Mouse (Mus musculus) heart, adult 8-10 months (tissue): ENCODE measurements around the gene Tat. TPM values are rescaled to one million over a fixed set of nuclear protein-coding genes. Genes with fewer than 3 reads are reported as not detected.

Experiments used
- DNase-seq: peaks from one replicate; pipeline ENCODE4 v3.0.0; 2022; ENCODE audit warnings: low spot score
- total RNA-seq, 4 experiments: library from RNA; stranded (reverse); gene quantifications; 2 replicates each; pipeline ENCODE4 v1.2.4; 2022

Gene Tat
- total RNA-seq, result 1 to 10 TPM in 1 of 4 experiments, under 1 TPM in 3; 0.14 to 2.0 (median 0.41) TPM

DNA sequence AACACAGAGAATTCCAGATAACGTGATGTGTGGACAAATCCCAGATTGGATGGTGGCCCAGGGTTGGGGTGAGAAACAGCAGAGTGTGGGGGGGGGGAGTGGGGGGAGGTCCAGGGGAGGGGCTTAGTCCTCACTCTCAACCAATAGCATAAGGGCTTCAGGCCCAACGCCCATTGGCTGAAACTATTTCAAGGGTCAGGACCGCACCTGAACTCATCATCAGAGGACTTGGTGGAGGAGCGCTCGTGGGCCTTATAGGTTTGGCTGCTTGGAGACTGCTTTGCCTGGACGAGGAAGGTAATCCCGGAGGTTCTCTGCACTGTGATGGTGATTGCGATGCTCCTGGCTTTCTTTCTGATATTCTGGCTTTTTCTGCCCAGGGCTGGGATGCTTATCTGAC, at the start of gene Tat:
Gene Tat (plus strand): TSS at position 214 of the 400 bp plus-strand sequence.
- DNase-seq, result no peak

DNA sequence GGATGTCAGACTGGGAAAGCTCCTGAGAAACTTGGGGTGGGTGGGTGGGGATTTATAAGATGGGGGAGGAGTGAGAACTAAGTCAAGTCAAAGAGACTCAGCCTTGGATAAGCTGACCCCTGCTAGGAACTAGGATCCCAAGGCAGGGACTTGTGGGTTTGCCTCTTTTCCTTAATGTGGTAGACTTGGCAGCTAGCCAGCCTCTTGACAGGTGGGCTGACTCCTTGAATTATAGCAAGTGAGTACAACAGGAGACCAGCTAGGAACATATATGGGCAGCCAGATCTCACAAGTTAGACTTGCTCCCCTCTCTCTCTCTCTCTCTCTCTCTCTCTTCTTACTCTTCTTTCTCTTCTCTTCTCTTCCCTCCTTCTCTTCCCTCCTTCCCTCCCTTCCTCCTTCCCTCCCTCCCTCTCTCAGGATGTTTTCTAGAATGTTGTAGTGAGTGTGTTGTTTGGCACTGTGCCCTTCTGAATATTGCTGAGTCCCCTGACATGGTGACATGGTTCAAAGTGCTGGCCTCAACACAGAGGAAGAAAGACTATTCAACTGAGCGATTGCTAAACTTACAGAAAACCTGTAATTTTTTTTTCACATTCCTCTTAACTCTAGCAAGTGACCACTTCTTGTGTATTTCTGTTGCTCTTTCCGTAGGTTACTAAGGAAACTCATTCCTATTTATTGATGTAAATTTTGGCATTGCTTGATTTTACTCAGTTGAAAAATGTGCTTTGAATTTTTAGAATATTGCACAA, 48.5 kb upstream of the Tat start:
- DNase-seq, result no peak

DNA sequence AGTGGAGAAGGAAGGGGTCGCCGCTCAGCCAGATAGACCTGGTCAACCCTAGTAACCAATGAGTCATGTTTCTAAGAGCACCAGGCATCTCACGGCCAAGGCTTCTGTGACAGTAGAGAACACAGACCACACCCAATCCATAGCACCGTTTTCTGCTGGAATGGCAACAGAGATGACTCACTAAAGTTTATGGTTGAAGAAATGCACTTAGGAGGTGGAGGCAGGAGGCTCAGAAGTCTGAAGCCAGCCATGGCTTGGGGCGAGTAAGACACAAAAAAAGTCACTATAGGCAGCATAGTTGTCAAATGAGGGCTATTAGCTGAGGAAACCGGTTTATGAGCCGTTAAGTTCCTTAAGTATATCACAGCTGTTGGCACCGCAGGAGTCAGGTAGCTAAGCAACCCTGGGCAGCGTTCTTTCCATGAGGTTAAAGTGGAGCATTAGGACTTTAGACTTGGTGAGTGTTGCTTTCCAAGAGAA, 45.0 kb upstream of the Tat start:
- no peak for DNase-seq

DNA sequence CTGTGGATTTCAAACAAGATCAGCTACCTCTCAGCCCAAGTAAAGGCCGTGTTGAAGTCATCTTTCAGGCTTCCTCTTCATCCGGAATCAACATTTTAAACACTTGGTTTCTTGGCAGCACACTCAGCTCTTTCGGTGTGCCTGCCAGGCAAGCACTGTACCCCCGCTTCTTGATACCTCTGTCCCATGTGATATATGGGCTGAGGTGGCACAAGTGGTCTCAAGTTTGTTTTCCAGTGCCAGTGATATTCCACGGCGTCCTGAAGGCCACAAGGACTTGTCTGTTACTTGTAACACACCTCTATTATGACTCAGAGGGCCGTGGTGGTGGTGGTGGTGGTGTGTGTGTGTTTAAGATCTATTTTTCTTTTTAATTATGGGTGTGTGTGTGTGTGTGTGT, 44.5 kb upstream of the Tat start:
- no peak for DNase-seq

DNA sequence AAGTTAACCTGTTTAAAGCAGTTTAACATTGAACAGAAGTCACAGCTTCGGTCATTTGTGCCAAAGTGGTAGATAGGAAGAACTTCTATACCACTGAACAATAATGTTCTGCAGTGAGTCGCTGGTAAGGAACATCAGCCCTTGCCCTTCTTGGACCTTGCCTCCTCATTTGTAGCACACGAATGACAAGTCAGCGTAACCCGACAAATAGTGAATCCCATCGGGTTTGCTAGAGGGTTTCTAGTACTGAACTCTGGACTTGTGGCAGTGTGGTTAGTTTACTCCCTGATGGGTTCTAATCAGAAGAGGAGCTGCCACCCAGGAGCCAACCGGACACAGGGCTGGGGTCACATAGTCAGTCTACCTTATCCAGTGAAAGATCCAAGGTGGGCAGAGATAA, 44.0 kb upstream of the Tat start:
- DNase-seq, result no peak

DNA sequence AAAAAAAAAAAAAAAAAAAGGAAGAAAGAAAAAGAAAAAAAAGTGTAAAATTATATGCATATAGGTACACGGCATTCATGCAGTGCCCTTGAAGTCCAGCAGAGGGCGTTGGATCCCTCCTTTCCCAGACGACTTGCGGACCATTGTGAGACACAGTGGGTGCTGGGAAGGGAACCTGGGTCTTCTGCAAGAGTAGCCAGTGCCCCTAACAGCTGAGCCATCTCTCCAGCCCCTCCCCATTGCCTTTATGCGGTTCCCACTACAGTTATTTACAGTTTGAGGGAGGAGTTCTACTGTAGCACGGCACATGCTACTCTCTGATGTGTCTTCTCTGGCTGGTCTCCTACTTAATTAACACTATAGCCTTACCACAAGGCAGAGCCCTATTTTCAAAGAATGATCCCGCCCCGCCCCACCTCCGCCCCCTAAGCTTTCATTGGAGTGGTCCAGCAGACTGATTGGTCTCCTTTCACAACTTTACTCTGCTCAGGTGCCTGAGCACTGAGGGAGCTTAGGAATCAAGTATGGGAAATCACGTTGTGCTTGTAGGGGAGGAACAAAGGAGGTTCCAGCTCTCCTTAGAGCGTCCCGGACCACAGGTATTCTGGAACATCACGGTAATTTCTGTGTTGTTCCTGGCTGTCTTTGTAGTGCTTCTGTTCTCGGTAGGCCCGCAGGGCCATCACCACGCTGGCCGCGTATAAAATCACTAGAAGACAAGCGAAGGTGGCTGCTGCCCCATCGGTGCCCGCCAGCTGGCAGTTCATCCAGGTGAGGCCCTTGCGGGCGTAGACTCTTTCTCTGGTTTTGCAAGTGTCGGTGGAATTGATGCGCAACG, 42.6 kb upstream of the Tat start:
- DNase-seq, result no peak

DNA sequence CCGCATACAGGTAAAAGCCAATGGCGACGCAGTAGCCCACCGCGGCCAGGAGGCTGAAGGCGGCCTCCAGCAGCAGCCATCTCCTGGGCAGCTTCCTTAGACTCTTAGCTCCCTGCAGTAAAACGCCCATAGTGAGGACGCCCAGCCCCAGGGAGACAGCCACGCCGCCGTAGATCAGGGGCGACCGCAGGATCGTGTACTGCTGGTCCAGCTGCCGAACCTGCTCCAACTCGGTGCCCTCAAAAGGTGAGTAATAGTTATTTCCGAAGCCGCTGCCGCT, 42.0 kb upstream of the Tat start:
- no peak for DNase-seq

DNA sequence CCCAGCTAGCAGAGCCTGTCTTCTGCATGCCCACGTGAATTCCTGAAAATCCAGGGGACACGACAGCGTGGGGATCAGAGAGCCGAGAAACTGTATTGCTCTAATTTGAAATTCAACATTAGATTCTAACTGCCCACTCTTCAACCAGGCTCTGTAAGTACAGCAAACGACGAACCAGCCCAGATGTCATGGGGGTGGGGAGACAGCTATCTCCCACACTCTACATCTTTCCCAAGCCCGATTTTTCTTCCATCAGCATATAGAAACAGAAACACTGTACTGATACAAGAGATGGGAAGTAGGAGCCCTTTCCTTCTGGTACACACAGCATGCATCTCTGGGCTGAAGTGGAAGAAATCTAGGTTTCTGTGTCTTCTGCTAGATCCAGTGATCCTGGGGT, 38.1 kb upstream of the Tat start:
- no peak for DNase-seq

DNA sequence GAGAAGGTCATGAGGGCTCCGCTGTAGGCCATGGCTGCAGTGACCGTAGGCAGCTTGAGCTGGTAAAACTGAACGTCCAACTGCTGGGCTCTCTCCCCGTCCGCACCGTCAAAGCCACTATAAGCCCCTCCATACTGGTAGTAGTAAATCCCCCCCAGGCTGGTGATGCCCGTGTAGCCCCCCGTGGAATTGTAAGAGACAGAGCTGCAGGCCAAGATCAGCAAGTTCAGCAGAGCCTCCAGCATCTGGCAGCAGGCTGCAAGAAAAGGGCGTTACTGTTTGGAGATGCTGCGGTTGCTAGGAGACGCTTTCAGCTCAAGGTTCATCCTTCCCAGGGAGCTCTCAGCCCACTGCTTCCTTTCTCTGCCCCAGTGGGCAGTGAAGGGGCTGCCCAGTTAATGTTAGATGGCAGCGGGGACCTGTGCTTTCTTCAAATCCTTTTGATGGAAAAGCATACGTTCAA, 35.7 kb upstream of the Tat start:
- DNase-seq, result no peak

DNA sequence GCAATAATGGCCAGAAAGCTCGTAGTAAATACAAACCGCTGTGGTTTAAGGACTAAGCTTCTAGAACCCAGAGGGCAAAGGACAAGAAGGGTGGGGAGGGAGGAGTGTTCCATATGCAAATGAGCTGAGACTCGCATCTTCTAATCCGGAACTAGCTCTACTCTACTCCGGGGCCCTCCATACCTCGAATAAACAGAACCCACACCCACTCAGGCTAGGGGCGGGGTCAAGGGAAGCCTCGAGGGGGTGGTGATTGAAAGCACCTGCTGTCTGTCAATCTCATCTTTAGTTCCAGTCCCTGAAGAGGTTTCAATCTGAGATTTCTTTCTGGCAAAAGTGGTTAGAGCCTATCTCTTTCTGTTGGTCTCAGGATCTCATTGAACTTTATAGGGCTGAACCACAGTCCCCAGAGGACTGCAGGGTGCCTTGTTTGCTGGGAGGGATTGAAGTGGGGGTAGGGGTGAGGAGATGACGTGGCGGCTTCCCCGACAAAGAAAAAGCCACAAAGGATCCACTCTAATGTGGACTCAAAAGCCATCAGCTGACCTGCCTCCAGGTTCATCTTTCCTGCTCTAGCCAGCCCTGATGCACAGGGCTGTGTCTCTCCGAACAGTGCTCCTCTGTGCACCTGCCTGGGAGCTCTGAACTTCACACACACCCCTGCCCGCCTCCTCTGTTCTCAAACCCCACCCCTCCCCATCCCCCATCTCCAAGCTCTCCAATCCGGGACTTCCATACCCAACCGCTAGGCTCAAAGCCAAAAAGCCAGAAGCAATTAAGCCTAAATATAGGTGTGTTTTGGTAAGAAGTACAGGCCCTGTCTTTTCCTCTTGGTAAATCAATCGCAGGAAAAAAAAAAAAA, 32.8 kb upstream of the Tat start:
- DNase-seq, result no peak

DNA sequence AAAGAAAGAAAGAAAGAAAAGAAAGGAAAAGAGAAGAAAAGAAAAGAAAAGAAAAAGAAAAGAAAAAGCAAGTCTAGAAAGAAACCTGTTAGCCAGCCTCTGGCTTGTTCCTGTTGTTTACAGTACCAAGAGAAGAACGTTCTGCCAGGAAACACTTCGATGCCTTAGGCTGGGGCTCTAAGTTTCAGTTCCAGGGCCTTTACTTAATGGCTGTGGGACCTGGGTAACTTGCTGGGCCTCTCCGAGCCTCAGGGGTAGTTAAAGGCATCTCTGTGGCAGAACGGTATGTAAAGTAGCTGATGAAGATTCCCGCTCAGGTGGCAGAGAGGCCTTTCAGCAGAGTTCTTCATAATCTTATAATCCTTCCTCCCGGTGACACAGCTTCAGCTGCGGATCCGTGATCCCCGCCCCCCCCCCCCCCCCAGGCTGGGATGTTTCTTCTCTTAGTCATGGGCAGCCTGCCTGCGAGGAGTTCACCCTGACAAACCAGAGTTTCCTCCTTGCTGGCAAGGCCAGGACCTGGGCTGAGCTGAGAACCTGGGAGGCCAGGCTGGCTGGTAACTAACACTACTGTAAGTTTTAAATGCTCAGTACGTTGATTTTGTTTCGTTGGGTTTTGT, 32.1 kb upstream of the Tat start:
- no peak for DNase-seq

DNA sequence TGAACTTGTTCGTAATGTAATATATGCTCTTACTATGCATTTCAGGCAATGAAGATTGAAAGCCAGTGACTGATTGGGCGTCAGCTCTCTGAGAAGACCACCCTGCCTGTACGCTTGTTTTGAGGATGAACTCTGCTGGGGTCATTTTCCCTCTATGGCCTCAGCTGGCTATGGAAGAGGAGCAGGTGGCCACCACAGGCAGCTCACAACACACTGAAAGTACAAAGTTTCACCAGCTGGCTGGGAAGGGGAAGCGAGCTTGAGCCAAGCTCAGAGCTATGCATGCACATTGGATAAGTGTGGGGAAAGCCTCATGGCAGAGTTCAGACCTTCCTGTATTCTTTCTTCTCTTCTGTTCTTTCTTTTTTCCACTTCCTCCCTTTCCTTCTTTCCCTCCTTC, 31.1 kb upstream of the Tat start:
- DNase-seq, result no peak

DNA sequence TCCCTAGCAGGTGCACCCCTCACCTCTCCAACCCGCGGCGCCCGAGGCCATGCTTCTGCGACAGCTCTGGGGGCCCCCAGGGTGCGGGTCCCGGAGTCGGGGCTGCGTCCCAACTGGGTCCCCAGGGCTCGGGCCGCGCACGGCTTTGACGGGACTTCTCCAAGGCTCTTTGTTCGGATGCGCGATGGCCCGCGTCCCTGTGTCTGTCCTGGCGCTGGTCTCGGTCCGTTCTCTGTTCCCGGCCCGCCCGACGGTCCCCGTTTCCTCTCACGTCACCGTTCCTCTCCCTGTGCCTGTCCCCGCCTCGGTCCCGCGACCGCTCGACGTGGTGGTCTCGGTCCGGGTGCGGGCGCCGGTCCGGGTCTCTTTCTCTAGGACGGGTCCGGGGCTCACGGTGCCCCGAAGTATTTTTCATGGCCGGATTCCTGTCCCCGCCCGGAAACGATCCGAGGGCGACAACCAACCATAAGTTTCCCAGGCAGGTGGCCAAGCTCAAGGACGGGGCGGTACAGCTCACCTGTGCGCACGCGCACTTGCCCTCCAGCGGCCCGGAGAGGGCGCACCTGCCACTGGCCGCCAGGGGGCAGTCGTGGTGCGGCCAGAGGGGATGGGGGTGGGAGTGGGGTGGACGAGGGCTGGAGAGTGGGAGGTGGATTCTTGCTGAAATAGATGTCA, 28.4 kb upstream of the Tat start, which contains the start of gene Marveld3:
Gene Marveld3 (minus strand): TSS at position 511 of the 675 bp plus-strand sequence.
- no peak for DNase-seq

DNA sequence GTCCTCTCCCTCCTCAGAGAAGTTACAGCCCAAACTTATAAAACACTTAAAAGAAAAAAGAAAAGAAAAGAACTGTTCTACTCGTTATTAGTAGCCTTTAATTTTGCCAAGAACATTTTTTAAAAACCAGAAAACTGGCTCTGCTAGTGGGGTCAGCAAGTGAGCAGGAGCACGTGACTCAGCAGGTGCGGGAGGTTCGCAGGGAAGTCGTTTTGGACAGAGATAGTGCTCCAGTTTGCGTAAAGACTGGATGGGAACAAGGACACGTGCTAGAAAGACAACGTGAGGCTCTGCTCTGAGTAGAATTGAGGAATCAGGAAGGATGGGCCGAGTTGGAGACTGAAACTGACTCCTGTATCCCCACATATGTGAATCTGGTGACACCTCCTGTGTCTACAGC, 27.3 kb upstream of the Tat start:
- no peak for DNase-seq

DNA sequence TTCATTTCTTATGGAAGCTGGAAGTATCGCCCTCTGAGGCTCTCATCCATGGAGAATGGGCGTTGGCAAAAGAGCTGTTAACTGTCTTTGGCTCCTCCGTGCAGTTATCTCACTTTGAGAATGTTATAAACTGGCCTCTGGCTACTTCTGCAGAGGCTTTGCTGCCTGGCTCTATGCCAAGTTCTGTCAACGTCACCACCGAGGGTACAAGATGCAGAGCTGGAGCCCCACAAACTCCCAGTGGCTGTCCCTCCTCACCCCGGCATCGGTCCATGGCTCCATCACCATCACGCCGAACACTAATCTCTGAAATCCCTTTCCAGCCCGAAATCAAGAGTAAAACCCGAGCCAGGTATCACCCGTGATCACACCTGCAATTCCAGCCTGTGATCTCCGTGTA, 26.8 kb upstream of the Tat start:
- no peak for DNase-seq

DNA sequence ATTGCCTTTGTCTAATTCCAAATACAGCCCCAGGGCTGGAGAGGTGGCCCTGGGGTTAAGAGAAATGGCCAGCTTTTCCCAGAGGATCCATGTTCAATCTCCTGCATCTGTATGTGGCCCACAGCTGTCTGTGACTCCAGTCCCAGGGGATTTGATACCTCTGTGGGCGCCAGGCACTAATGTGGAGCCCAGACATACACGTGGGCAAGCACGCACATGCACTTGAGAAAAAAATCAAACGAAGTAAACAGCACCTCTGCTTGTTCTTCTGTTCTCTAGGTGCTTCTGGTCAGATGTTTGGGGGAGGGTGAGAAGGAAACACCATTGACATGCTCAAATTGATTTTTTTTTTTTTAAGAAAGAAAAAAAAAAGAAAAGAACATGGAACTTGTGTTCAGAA, 26.1 kb upstream of the Tat start:
- no peak for DNase-seq

DNA sequence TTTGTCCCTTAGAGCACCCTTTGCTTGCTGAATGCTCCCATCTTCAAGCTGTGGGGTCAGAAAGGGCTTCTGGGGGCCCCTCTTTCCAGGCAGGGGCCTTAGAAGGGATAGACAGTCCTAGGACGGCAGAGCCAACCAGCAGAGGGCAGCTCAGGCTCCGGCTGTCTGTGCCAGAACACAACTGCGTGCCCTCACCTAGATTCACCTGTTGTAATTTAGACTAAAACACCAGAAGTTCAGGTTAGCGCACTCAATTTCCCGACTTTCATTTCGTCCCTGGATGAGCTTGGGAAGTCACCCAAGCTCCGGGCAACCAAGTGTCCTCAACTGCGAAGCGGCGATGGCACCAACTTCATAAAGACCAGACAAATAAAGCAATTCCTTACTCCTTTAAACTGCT, 21.4 kb upstream of the Tat start:
- no peak for DNase-seq

DNA sequence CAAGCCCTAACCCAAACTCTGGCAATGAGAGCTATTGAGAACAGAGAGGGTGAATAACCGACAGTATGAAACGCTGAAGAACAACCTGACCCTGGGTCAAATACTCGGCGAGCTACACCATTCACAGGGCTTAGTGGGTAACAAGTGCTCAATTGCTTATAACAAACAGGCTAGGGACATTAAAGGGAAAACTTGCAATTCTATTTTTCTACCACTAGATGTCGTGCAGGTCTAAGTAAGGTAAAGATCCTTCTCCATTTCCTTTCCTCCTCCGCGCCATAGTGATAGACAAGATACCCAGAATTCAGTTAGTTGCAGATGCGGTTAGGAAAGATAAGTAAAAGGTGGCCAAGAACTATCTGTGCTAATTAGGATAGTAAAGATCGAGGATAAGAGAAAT, 19.9 kb upstream of the Tat start:
- DNase-seq, result no peak

DNA sequence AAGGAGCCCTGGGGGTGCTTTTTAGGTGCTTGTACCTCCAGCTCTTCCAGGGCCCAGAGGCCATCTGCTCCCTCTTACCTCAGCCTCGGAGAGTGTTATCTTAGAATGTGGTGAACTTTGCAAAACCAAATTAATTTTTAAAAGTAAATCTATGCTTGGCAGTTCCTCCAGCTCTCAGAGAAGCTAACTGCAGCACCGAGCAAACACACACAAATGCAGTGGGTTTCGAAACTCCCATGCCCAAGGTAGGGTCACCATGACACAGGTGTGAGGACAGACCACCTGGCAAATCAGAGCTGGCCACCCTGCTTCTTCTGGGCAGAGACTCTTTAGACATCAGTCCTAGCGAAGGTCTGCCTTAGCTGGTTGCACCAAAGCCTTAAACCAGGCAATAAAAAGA, 17.3 kb upstream of the Tat start:
- DNase-seq, result no peak

DNA sequence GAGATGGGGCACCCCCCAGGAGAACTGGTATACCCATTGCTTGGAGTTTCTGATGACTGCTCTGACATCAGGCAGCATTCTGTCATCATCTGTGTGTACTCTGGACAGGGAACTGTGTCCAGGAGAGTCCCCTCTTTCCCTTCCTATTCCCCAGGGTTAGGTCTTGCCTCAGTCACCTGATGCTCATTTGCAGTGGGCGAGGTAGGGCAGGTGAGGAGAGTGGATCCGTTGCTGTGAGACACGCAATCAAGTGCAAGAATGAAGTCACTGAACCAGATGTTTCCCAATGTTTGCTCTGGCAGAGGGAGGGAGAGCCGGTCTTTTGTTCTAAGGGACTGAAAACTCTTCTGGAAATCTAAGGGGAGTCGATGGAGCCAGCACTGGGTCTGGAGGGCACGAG, 10.9 kb upstream of the Tat start:
- DNase-seq, result no peak
